Mouse (Mus musculus) kidney, adult 2 months (tissue): ENCODE data around the gene Tox3.

Source experiments
- CTCF ChIP-seq: fragments of 200-500 bp; conservative IDR thresholded peaks from 2 replicates; pipeline ENCODE4 v1.5.1; 2011; ENCODE audit warnings: low read depth, mild to moderate bottlenecking, control low read depth, low read length, moderate library complexity, mixed read lengths; ENCODE audit not compliant: insufficient read depth, insufficient read length
- POLR2A ChIP-seq: fragments of 200-500 bp; IDR thresholded peaks from one replicate; pipeline ENCODE4 v1.6.1; 2011; ENCODE audit warnings: low read depth, low read length, control low read depth

DNA sequence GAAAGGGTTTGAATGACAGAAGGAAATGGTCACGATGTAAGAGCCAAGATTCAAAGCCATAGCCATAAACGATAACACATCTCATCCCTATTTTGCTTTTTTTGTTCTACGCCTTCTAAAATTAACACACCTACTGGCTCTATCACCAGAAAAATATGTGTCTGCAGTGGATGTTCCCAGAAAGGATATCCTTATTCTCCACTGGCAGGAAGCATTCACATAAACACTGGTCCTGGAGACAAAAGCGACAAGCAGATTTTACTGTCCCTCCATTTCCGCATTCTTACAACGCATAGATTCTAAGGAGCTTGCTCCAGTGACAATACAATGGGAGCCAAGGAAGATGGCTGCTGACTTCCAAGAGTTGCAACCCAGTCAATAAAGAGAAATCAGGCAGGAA is 57.3 kb downstream of the Tox3 start:
- TF ChIP-seq CTCF (no peak), POLR2A (no peak)
